Mouse (Mus musculus): ENCODE data around the gene P2rx6. TPM values are rescaled to one million over a fixed set of nuclear protein-coding genes. Genes with fewer than 3 reads are reported as not detected.

The P2rx6 gene
- polyA plus RNA-seq, 1 experiment from 2014 or later, result 0.07 TPM

DNA sequence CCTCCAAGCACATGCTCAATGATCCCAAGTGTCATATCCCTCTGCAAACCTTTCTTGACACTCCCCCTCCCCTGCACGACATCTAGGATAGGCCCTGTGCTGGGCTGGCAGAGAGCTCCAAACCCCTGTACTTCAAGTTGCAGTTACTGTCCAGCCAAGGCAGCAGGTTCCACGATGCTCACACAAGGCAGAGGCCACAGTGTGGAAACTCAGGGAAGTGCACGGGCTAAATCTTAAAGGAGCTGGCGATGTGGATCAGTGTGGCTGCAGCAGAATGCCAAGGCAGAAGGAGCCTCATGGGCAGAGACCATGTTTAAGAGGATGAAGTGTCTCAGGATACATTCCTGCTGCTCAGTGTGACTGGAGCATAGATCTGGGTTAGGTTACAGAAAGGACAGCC lies 4.5 kb downstream of the P2rx6 start:
- Histone ChIP-seq H3K4me1 (replicated peaks; ENCODE audit: control insufficient read depth, insufficient read depth, low read length) (peaks cover 5% of the 10 kb centered on the region), H3K9ac (ENCODE audit: low read depth, low read length) (no peak overlapping the region), H3K36me3 (ENCODE audit: control insufficient read depth, insufficient read depth, low read length) (no peaks in the 10 kb centered on the region), H3K4me3 (ENCODE audit: low read depth, low read length) (no peak overlapping the region), H3K27ac (ENCODE audit: low read depth, low read length) (no peak overlapping the region), H3K4me2 (no peak overlapping the region), H3K27me3 (replicated peaks; ENCODE audit: control insufficient read depth, insufficient read depth, low read length) (peaks cover 2% of the 10 kb centered on the region; the same call in 1 of the 2 replicates), H3K9me3 (ENCODE audit: control insufficient read depth, low read length) (no peaks in the 10 kb centered on the region)
- DNase-seq (ENCODE audit: low spot score) (no peak), ATAC-seq (replicated peaks; ENCODE audit: low FRiP score) (no peak)
- WGBS, result 32% methylated on average over 4 of the region's 4 CpGs

- Histone ChIP-seq H3K9ac (ENCODE audit: low read depth, low read length) (peak overlapping the region; percentile 11), H3K4me2 (peak overlapping the region; percentile 73), H3K36me3 (ENCODE audit: control insufficient read depth, insufficient read depth, low read length) (no peaks in the 10 kb centered on the region), H3K9me3 (ENCODE audit: control insufficient read depth, low read length) (no peaks in the 10 kb centered on the region), H3K4me1 (replicated peaks; ENCODE audit: control insufficient read depth, insufficient read depth, low read length) (peaks cover 4% of the 10 kb centered on the region; the same call in 1 of the 2 replicates), H3K27me3 (replicated peaks; ENCODE audit: control insufficient read depth, insufficient read depth, low read length) (peaks cover 48% of the 10 kb centered on the region), H3K27ac (ENCODE audit: low read depth, low read length) (no peak overlapping the region), H3K4me3 (ENCODE audit: low read depth, low read length) (peak overlapping the region; percentile 47)
- 15% methylated on average over 45 of the region's 45 CpGs for WGBS
- peak; percentile 58; the same call in 1 of the 2 replicates for ATAC-seq (replicated peaks; ENCODE audit: low FRiP score)
- DNase-seq (ENCODE audit: low spot score), result peak; percentile 50
These were observed 14.5 kb downstream of the P2rx6 start for GRCm38 (mm10) chr16:17575870-17576824.

DNA sequence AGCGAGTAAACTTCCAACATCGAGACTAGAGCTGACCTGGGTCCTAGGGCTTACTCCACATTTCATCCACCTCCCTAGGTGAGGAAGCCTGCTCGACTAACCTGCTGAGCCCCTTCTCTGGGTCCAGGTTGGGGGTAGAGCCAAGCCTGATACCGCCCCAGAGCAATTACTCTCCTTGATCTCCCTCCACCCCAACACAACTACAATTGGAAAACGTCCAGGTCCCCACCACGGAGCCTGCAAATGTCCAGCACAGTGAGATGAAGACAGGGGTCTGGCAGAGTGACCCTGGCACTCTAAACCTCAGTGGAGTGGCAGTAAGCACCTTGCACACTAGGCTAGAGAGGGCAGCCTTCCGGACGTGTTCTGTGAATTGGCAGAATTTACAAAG lies 15.1 kb downstream of the P2rx6 start:
- Histone ChIP-seq H3K4me1 (replicated peaks; ENCODE audit: control insufficient read depth, insufficient read depth, low read length) (peaks cover 4% of the 10 kb centered on the region; the same call in 1 of the 2 replicates), H3K36me3 (ENCODE audit: control insufficient read depth, insufficient read depth, low read length) (no peaks in the 10 kb centered on the region), H3K4me2 (peak overlapping the region; percentile 73), H3K9me3 (ENCODE audit: control insufficient read depth, low read length) (no peaks in the 10 kb centered on the region), H3K4me3 (ENCODE audit: low read depth, low read length) (peak overlapping the region; percentile 47), H3K27me3 (replicated peaks; ENCODE audit: control insufficient read depth, insufficient read depth, low read length) (peaks cover 47% of the 10 kb centered on the region), H3K27ac (ENCODE audit: low read depth, low read length) (no peak overlapping the region), H3K9ac (ENCODE audit: low read depth, low read length) (peak overlapping the region; percentile 11; the same call in 1 of the 2 replicates)
- 31% methylated on average over 8 of the region's 8 CpGs for WGBS
- ATAC-seq (replicated peaks; ENCODE audit: low FRiP score) (no peak), DNase-seq (ENCODE audit: low spot score) (no peak)

- peaks cover 4% of the 10 kb centered on the region; the same call in 1 of the 2 replicates for H3K27me3 ChIP-seq (replicated peaks; ENCODE audit: control insufficient read depth, insufficient read depth, low read length)
- no peaks in the 10 kb centered on the region for H3K9me3 ChIP-seq (ENCODE audit: control insufficient read depth, low read length)
- H3K36me3 ChIP-seq (ENCODE audit: control insufficient read depth, insufficient read depth, low read length), result no peaks in the 10 kb centered on the region
- H3K9ac ChIP-seq (ENCODE audit: low read depth, low read length), result no peak within 1 kb of the TSS
- ATAC-seq (replicated peaks; ENCODE audit: low FRiP score), result no peak
- H3K4me3 ChIP-seq (ENCODE audit: low read depth, low read length), result no peak within 1 kb of the TSS
- H3K4me1 ChIP-seq (replicated peaks; ENCODE audit: control insufficient read depth, insufficient read depth, low read length), result no peaks in the 10 kb centered on the region
- no peak within 1 kb of the TSS for H3K4me2 ChIP-seq
- H3K27ac ChIP-seq (ENCODE audit: low read depth, low read length), result no peak within 1 kb of the TSS
- 21% methylated on average over 8 of the region's 8 CpGs for WGBS
- no peak for DNase-seq (ENCODE audit: low spot score)
These were observed 21.4 kb downstream of the P2rx6 start, which contains the start of gene Slc7a4 for GRCm38 (mm10) chr16:17583064-17583463. Slc7a4 (minus strand) TSS chr16:17583214.

DNA sequence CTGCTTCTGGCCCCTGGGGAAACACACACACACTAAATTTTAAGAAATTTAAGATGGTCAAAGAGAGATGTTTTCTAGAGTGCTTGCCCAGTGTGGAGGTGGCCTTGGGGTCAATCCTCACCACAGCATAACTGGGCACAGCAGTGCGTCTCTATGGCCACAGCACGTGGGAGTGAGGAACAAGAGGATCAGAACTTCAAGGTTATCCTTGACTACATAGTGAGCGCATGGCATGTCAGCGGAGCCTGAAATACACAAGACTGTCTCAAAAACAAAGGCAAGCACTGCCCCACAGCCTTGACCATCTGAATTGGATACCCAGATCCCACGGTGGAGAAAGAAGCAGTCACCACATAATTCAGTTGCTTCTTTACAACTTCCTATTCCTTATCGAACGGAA lies 22.9 kb downstream of the P2rx6 start:
- Histone ChIP-seq H3K4me1 (replicated peaks; ENCODE audit: control insufficient read depth, insufficient read depth, low read length) (no peaks in the 10 kb centered on the region), H3K4me2 (no peak overlapping the region), H3K4me3 (ENCODE audit: low read depth, low read length) (no peak overlapping the region), H3K27me3 (replicated peaks; ENCODE audit: control insufficient read depth, insufficient read depth, low read length) (no peaks in the 10 kb centered on the region), H3K36me3 (ENCODE audit: control insufficient read depth, insufficient read depth, low read length) (no peaks in the 10 kb centered on the region), H3K9me3 (ENCODE audit: control insufficient read depth, low read length) (no peaks in the 10 kb centered on the region; the same call in 1 of the 2 replicates), H3K9ac (ENCODE audit: low read depth, low read length) (no peak overlapping the region), H3K27ac (ENCODE audit: low read depth, low read length) (no peak overlapping the region)
- 81% methylated on average over 7 of the region's 7 CpGs for WGBS
- DNase-seq (ENCODE audit: low spot score), result no peak
- ATAC-seq (replicated peaks; ENCODE audit: low FRiP score), result no peak

DNA sequence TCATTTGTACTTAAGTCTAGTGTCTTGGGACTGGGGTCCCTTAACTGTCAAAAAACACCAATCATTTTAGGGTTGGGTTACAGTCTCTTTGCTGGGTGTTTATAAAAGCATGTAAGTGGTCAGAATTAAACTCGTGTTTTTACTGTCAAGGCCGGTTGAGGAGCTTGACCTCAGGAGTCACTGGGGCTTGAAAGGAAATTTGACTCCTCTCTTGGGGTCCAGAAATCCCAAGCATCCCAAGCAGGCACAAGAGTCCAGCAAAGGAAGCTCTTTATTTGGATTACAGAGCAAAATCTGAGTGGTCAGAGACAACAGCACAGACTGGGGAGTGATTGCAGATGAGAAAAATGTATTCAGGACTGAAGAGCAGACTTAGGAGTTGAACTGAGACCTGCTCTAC lies 29.0 kb downstream of the P2rx6 start:
- no peaks in the 10 kb centered on the region for H3K27me3 ChIP-seq (replicated peaks; ENCODE audit: control insufficient read depth, insufficient read depth, low read length)
- no peak for DNase-seq (ENCODE audit: low spot score)
- no peak overlapping the region for H3K27ac ChIP-seq (ENCODE audit: low read depth, low read length)
- no peaks in the 10 kb centered on the region; the same call in 1 of the 2 replicates for H3K9me3 ChIP-seq (ENCODE audit: control insufficient read depth, low read length)
- WGBS, result 46% methylated on average over 2 of the region's 2 CpGs
- H3K4me1 ChIP-seq (replicated peaks; ENCODE audit: control insufficient read depth, insufficient read depth, low read length), result no peaks in the 10 kb centered on the region
- no peak overlapping the region for H3K4me3 ChIP-seq (ENCODE audit: low read depth, low read length)
- no peak for ATAC-seq (replicated peaks; ENCODE audit: low FRiP score)
- no peak overlapping the region for H3K9ac ChIP-seq (ENCODE audit: low read depth, low read length)
- H3K4me2 ChIP-seq, result no peak overlapping the region
- no peaks in the 10 kb centered on the region for H3K36me3 ChIP-seq (ENCODE audit: control insufficient read depth, insufficient read depth, low read length)

GRCm38 (mm10) chr16:17600944-17601562 lies 39.4 kb downstream of the P2rx6 start:
- DNase-seq (ENCODE audit: low spot score) (no peak), ATAC-seq (replicated peaks; ENCODE audit: low FRiP score) (peak; percentile 26)
- H3K27ac ChIP-seq (ENCODE audit: low read depth, low read length), result no peak overlapping the region
- H3K4me1 ChIP-seq (replicated peaks; ENCODE audit: control insufficient read depth, insufficient read depth, low read length), result no peaks in the 10 kb centered on the region
- no peak overlapping the region for H3K4me2 ChIP-seq
- no peaks in the 10 kb centered on the region for H3K27me3 ChIP-seq (replicated peaks; ENCODE audit: control insufficient read depth, insufficient read depth, low read length)
- 70% methylated on average over 3 of the region's 3 CpGs for WGBS
- no peak overlapping the region for H3K4me3 ChIP-seq (ENCODE audit: low read depth, low read length)
- H3K36me3 ChIP-seq (ENCODE audit: control insufficient read depth, insufficient read depth, low read length), result no peaks in the 10 kb centered on the region
- no peak overlapping the region for H3K9ac ChIP-seq (ENCODE audit: low read depth, low read length)
- no peaks in the 10 kb centered on the region for H3K9me3 ChIP-seq (ENCODE audit: control insufficient read depth, low read length)

DNA sequence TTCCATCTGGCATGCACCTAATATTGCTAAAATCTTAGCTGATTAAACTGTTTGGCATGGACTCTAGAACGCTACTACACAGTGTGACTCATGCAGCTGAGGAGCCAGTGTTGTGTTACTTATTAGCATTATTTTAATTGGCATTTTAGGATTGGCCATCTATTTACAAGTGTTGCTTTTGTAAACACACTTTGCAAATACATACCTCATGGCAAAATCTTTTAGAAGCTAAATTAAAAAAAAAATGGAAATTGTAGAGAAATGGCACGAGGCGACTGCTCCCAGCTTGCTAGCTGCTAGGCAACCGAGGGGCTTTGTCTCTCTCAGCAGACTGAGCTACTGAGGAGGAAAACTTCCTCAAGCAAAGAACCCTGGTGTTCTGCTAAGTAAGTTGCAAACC lies 43.3 kb downstream of the P2rx6 start:
- Histone ChIP-seq H3K4me3 (ENCODE audit: low read depth, low read length) (no peak overlapping the region), H3K4me1 (replicated peaks; ENCODE audit: control insufficient read depth, insufficient read depth, low read length) (no peaks in the 10 kb centered on the region), H3K27ac (ENCODE audit: low read depth, low read length) (no peak overlapping the region), H3K4me2 (no peak overlapping the region), H3K9ac (ENCODE audit: low read depth, low read length) (no peak overlapping the region), H3K9me3 (ENCODE audit: control insufficient read depth, low read length) (no peaks in the 10 kb centered on the region), H3K27me3 (replicated peaks; ENCODE audit: control insufficient read depth, insufficient read depth, low read length) (no peaks in the 10 kb centered on the region), H3K36me3 (ENCODE audit: control insufficient read depth, insufficient read depth, low read length) (no peaks in the 10 kb centered on the region)
- DNase-seq (ENCODE audit: low spot score) (no peak), ATAC-seq (replicated peaks; ENCODE audit: low FRiP score) (no peak)
- WGBS, result 73% methylated on average over 4 of the region's 4 CpGs
